Mouse (Mus musculus) heart, postnatal 0 days (tissue): ENCODE results near the gene Cpox.

ENCODE experiments used
- CTCF ChIP-seq: IDR thresholded peaks from 2 replicates; pipeline ENCODE4 v1.5.1; 2016; ENCODE audit warnings: antibody characterized with exemption, control low read depth, low read depth
- EP300 ChIP-seq: IDR thresholded peaks from 2 replicates; pipeline ENCODE4 v1.6.1; 2016; ENCODE audit warnings: antibody characterized with exemption, low read depth

- TF ChIP-seq CTCF (no peak), EP300 (no peak)
Observed at GRCm38 (mm10) chr16:58700816-58701424, 30.8 kb downstream of the Cpox start.
